Mouse (Mus musculus) embryonic stem cell, embryonic (primary cell): ENCODE data around the gene Ppm1h.

Experiments used
- CTCF ChIA-PET, 4 experiments: fragments of 300-600 bp in 2 of 4; fragments of 350-600 bp in 2 of 4; sonication (Branson Sonifier 250); formaldehyde crosslinking; loops; one replicate each; lab custom pipeline; 2022; ENCODE audit warnings: inconsistent platforms in 2 of 4; lab: Charles Lee
- POLR2A ChIA-PET, 4 experiments: fragments of 300-600 bp in 2 of 4; fragments of 350-600 bp in 2 of 4; sonication (Branson Sonifier 250); formaldehyde crosslinking; loops; one replicate each; lab custom pipeline; 2022; ENCODE audit warnings: antibody characterized with exemption in 4 of 4, inconsistent platforms in 1 of 4; lab: Charles Lee

Ppm1h gene

DNA sequence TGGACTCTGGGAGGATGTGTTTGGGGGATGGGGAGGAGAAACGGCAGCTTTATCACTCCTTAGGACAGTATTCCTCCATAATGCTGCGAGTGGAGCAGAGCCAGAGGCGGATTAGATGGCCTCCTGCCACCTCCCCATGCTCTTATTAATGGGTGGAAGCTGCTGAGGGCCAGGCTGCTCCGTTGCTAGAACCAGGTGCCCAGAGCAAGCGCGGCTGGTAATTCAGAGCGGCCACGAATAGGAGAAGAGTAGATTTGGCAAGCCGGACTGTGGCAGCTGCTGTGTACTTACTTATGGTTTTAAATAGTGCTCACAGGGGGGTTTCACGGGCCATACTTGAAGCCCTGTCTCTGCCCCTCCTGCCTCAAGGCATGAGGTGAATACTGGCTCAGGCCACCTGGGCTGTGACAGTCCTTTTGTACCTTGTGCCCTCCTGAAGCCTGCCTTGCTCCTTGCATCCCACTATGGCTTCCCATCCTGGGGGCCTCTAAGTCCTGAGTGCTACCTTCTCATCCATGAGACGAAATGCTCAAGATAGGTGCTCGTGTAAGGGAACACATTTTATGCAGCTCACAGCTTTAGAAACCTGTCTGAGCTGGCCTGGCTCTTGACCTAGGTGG lies 14.7 kb downstream of the Ppm1h start:
- CTCF ChIA-PET, result interaction anchor here in 1 of 4 experiments (0.7 kb wide), 1 partner anchor 15 kb away, joined by 4 read pairs; the partner anchor contains the start of gene Ppm1h
- POLR2A ChIA-PET, result interaction anchor here in 2 of 4 experiments (0.8 to 1.7 kb wide), 4 partner anchors 14 to 15 kb away, joined by 3 to 10 read pairs (median 4); partner anchors contain the start of gene Ppm1h (in 2 of the 2)

DNA sequence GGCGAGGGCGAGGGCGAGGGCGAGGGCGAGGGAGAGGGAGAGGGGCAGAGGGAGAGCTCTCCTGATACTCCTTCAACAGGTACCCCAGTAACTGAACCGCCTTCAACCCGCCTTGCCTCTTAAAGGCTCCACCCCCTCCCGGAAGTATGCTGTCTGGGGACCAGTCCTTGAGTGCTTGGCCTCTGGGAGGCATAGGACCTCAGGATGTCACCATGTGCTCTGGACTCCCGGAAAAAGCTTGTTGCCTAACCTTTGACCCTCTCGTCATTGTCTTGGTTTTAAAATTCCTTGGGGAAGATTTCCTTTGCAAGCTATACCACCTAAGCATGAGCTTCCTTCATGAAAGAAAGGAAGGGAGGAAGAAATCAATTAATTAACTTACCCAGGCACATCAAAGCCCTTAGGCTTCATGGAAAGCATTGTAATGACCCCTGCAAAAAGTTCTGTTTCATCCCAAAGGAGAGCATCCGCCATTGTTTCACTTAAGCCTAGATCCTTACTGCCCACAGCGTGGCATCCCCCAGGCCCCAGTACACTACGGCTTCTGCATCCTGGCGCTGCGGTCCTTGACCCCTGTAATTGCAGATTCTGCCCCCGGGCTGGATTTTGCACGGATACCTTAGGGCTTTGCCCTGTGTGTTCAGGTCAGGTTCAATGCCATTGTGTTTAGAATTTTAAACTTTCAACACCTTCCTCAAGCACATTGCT lies 15.5 kb downstream of the Ppm1h start:
- ChIA-PET POLR2A (interaction anchor here in 2 of 4 experiments (0.8 to 1.7 kb wide), 3 partner anchors 15 to 16 kb away, joined by 3 to 10 read pairs (median 3); partner anchors contain the start of gene Ppm1h (in 2 of the 2)), CTCF (interaction anchor here in 1 of 4 experiments (0.5 kb wide), 1 partner anchor 110 kb away, joined by 3 read pairs; no protein-coding TSS in a partner anchor)

DNA sequence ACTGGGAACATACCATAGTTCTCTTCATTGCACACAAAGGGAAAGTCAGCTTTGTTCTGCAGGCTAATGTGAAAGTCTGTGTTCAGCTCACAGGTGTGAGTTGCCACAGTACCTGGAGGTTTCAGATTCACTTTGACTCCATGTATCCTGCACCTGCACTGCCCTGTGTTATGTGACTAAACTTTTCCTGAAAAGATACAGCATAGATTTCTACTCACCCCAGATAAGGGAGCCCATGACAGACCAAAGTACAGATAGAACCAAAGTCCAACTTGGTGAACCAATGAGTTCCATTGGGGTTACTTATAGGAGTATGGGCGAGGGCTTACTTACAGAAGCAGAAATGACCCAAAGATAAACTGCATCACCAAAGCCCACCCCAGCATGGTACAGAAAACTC lies 17.8 kb downstream of the Ppm1h start:
- ChIA-PET CTCF (no interaction called here), POLR2A (no interaction called here)

DNA sequence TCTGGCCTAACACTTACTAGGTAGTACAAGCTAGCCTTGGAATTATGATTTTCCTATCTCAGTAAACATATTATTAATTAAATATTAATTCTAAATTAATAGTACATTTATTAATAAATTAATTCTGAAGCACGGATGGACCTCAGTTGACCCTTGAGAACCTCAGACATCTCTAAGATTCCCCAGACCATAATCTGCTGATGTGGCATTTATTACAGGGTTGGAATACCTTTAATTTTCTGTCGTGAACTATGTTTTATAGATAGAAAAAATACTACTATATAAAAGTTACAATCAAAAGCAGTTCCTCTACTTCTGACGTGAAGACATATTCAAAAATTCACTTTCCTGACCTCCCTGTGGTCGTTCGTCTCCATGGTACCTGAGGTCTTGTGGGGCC lies 19.8 kb downstream of the Ppm1h start:
- ChIA-PET CTCF (no interaction called here), POLR2A (no interaction called here)

DNA sequence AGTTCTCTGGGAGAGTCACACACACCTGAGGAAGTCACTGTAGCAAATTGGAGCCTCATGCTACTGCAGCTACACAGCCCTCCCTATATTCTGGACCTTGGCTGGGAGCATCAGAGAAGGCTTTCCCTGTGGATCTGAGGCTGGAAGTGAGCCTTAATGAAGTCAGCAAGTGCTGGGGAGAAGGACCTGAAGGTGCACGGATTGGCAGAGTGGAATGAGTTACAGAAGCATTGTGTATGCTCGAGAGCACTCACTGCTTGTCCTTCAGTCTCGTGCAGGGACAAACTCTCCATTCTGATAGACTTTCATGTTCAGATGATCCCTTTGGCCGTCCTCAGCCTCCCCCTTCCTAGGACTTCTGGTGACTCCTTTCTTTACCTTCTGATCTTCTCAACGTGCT lies 26.3 kb downstream of the Ppm1h start:
- ChIA-PET POLR2A (no interaction called here), CTCF (no interaction called here)

DNA sequence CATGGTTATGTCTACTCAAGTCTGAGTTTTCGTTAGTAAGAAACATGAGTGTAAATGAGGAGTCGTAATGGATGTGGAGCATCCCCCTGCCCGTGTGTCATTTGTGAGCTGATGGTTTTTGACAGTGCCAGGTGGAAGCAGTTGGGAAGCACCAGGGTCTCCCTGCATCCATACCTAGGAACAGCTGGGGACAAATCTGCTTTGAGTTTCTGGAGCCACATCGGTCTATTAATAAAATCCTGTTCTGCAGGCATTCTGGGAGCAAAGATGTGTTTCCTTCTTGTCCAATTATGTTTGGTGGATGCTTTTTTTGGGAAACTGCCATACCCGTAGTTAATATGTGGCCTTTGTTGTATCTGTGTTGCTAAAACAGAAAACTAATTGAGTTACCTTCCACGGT lies 26.9 kb downstream of the Ppm1h start:
- POLR2A ChIA-PET, result no interaction called here
- CTCF ChIA-PET, result no interaction called here

DNA sequence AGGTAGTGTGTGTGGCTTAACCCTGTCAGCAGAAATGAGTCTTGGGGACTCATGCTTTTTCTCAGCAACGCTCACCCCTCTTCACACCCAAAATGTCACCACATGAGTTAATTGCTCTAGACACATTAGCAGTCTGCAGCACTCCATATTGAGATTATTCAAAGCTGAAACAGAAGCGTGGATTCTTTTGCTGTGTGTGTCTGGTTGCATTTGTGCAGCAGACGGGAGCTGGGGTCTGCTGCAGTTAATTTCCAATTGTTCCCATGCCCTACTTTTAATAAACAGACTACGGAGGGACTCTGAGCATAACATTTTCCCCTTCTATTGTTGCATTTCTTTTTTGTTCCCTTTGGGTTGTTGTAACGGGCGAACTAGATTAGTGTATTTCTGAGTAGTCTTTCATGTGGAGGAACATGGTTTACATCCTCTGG lies 32.8 kb downstream of the Ppm1h start:
- ChIA-PET CTCF (no interaction called here), POLR2A (no interaction called here)

DNA sequence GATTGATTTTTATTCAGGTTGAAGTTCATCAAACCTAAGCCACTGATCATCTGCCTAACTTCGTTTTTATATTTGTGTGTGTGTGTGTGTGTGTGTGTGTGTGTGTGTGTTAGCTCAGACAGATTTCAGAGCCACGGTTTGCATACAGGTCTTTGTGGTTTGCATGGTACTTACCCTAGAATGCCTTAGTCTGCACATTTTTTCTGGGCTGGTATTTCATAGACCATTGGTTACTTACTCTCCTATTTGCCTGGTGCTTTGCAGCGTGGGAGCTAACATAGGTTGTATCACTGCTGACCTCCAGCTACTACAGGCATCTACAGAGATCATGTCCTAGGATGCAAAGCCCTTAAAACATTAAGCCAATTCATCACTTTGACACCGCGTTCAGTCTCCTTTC lies 33.7 kb downstream of the Ppm1h start:
- ChIA-PET CTCF (interaction anchor here in 1 of 4 experiments (0.5 kb wide), 1 partner anchor 265 kb away, joined by 4 read pairs; no protein-coding TSS in a partner anchor), POLR2A (interaction anchor here in 2 of 4 experiments (0.5 to 0.6 kb wide), 2 partner anchors 9 to 373 kb away, joined by 4 to 5 read pairs; no protein-coding TSS in a partner anchor)

DNA sequence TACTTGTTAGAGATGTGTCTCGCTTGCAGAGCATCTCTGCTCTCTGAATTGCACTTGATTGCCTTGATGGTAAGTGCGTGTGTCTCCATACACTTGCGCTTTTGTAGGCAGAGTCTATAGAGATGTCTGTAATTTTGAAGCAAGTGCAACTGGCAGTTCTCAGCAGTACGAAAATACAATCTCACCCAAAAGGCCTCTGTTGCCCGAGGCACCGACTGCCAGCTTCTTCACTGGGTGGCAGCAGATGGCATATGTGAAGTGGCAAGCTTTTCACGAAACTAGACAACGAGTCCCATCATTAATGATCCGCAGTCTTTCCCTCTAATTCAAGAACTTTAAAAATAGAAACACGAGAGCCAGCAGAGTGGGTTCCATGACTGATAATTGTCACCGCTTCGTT lies 37.3 kb downstream of the Ppm1h start:
- CTCF ChIA-PET, result no interaction called here

DNA sequence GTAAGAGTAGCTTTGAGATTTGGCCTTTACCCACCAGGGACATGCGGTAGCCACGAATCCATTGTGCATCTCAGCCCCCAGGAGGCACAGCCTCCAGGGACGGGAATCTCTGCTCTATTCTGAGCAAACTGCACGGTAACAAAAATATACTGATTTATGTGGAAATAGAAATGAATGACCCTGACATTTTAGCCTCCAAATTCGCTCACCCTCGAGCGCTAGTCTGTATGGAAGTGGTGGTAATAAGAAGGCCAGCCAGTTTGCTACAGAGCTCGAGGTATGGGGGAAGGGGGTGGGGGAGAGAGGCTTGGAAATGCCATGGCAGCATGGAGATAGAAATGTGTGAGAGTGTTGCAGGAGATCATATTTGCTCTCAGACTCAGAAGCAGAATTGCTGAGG lies 37.7 kb downstream of the Ppm1h start:
- ChIA-PET POLR2A (no interaction called here), CTCF (no interaction called here)

More for the DNA sequence above, 37.3 kb downstream of the Ppm1h start:
- POLR2A ChIA-PET, result no interaction called here

DNA sequence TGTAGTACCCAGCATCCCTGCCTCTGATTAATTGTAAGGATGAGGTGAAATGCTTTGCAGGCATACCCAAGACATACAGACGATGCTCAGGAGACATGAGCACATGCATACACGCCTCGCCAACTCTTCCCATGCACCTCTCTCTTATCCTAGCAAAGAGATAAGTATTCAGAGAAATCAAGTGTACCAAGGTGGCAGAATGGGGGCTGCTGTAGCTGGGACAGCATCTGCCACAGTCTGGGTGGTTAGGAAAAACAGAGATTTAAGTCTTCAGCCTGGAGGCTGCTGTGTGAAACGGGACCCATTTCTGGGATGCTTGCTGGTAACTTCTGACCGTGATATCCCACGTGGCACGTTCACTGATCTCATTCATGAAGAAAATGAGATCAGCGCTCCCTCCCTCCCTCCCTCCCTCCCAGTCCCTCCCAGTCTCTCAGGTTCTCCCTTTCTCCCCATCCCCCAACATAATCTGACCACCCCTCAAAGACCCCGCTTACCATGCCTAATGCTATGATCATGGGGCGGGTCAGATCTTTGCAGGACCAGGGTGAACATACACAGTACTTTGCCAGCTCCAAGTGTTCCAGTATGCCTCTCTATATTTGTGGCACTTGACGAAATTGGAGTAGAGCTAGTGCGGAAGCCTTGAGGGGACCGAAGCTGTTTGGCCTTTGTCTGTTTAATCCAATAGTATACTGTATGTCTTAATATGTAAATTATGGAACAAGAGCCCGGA lies 38.3 kb downstream of the Ppm1h start:
- ChIA-PET CTCF (interaction anchor here in 1 of 4 experiments (0.5 kb wide), 1 partner anchor 158 kb away, joined by 4 read pairs; no protein-coding TSS in a partner anchor), POLR2A (no interaction called here)

DNA sequence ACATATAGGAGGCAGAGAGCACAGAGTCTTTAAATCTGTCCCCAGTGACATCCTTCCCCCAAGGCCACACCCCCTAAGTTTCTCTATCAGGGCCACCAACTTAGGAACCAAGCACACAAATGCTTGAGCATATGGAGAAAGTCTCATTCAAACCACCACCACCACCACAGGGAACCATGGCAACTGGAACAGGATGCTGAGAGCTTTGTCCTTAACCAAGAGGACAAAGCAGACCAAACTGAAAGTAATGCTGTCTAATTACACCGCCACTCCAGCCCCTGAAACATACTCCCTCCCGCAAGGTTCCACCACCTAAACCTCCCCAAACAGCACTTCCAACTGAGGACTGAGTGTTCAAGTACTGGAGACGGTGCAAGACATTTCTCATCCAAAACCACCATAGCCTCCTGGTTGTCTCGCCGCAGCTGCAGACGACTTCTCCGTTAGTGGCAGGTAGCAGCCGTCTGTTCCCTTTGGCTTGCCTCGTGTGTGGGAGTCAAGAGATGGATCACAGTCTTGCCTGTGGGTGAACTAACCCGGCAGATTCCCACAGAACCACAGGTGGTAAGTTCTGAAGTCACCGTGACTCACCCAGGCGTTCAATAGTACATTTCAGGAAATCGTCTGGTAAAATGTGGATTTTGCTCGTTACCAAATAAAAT lies 39.3 kb downstream of the Ppm1h start:
- ChIA-PET CTCF (interaction anchor here in 1 of 4 experiments (0.5 kb wide), 1 partner anchor 159 kb away, joined by 4 read pairs; no protein-coding TSS in a partner anchor), POLR2A (no interaction called here)

DNA sequence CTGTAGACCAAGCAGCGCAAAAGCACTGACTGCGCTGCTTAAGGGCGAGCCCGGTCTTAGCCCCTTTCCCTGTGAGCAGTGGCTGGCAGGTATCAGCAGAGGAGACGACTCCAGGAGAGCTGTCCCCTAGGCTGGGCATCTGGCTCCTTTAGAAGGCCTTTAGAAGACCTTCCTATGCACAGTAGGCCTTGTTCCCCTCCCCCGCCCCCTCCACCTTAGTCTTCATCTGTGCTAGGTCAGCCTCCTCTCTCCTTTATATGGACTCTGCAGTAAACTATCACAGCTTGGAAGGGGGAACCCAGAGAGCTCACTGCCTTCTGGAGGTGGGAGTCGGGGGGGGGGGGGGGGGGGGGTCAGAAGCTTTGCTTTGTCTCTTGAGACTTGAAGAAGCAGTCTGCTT lies 40.4 kb downstream of the Ppm1h start:
- CTCF ChIA-PET, result interaction anchor here in 1 of 4 experiments (0.6 kb wide), 1 partner anchor 525 kb away, joined by 3 read pairs; no protein-coding TSS in a partner anchor
- POLR2A ChIA-PET, result interaction anchor here in 1 of 4 experiments (1.0 kb wide), 1 partner anchor 282 kb away, joined by 4 read pairs; no protein-coding TSS in a partner anchor

DNA sequence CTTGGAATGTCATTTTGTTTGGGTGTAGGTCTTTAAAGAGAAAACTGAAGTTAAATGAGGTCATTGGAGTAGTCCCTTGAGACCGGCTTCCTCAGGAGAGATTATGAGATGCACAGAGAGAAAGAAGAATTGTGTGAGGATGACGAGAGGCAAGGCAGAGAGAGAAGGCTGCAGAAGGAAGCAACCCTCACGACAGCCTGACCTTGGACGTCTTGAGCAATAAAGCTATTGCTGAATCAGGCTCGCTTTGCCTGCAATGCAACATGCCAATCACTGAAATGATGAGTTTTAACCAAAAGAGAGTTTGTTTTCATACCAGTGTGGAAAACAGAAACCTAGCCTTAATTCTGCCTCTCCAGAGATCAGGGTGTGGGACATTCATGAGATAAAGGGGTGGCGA lies 43.5 kb downstream of the Ppm1h start:
- CTCF ChIA-PET, result no interaction called here
- POLR2A ChIA-PET, result no interaction called here

DNA sequence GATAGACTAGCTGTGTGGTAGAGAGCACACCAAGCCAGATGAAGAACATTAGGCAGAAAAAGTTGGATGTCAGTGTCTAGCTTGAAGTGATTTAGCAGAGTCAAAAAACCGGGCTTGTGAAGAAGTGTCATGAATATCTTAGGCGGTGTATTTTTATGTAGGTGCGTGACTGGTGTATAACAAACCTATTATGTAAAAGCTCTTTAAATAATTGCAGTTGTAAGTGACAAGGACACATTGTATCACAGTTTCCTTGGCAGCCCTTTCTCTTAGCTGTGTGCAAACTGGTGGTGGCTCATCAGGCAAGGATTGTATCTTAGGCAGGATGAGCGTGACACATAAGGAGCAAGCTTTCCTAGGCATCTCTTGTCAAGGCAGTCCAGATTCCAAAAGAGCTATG lies 46.1 kb downstream of the Ppm1h start:
- CTCF ChIA-PET, result no interaction called here
- POLR2A ChIA-PET, result no interaction called here

DNA sequence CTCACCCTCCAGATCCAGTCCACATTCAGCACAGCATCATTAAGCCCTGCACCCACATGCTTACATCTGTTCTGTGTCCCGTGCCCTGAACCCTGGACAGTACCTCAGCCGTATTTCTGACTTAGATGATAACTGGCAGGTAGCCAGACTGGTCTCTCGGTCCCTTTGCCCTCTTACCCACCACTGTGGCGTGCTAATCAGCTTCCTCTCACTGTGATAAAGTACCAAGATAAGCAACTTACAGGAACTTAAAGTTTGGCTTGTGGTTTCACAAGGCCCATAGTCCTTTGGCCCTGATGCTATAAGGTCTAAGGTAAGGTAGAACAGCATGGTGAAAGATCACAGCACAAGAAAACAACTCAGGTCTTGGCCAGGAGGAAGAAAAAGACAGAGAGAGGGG lies 48.7 kb downstream of the Ppm1h start:
- ChIA-PET CTCF (no interaction called here), POLR2A (no interaction called here)

DNA sequence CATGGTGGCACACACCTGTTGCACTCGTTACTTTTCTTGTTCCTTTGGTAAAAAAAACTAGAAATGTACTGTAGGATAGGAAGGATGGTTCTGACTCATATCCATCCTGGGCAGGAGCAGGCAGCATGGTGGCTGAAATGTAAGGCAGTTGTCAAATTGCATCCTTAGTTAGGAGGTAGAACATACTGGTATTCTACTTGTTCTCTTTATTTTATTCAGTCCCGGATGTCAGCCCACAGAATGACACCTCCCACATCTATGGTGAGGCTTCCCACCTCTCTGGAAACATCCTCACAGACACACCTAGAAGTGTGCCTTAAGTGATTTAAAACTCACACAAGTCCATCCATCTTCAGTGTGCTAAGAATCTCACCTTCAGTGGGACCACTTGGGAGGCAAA lies 49.6 kb downstream of the Ppm1h start:
- ChIA-PET CTCF (no interaction called here), POLR2A (no interaction called here)

DNA sequence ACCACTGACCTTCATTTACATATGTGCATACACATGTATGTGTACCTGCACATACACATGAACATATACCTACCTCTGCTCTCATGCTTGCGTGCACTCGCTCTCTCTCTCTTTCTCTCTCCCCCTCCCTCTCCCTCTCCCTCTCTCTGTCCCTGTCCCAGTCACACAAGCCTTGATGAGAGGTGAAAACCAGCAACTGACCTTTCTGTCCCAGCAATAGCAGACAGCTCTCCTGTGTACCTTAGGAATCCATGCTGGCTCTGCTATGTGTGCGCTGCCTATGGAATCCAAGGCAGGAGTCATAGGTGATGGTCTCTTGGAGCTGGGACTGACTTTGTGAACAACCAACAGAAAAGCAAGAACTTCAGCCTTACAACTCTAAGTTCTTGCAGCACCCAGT lies 53.6 kb downstream of the Ppm1h start:
- ChIA-PET POLR2A (no interaction called here), CTCF (no interaction called here)

DNA sequence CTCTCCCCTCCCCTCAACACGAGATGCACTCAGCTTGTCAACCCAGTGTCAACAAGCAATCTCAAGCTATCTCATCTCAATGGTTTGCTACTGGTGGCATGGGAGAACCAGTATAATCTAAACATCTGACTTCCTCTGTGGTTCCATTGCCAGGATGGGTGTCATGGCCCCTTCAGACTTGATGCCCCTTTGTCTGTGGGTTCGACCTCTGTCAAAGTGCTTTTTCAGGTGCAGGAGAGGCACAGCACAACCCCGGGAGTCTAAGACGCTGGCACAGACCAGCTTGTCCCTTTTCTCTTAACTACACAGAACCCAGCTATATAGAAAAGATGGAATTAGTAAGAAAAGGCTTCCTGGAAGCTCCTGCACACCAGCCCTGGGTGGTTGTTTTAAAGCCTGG lies 56.0 kb downstream of the Ppm1h start:
- ChIA-PET POLR2A (no interaction called here), CTCF (no interaction called here)
